Mouse (Mus musculus): ENCODE measurements at regions not wholly inside any gene's neighbourhood (a gene's known extent, or its start where the extent isn't known, plus 50 kb on each side); places are given as distances from the start of the nearest gene placed in this dataset.

- TF ChIP-seq CTCF (IDR thresholded peaks at IDR 0.05; ENCODE audit: borderline replicate concordance, extremely low read depth, insufficient read depth, insufficient read length), result no peak
- no peak for TF ChIP-seq POLR2A (IDR thresholded peaks at IDR 0.05; ENCODE audit: borderline replicate concordance, extremely low read depth, insufficient read depth, insufficient read length, poor library complexity, severe bottlenecking)
Measured at GRCm38 (mm10) chr10:71713456-71713855, 365.9 kb downstream of the Ipmk start.
